Mouse (Mus musculus) MEL (cell line): ENCODE data around the gene Usf1. TPM values are rescaled to one million over a fixed set of nuclear protein-coding genes. Genes with fewer than 3 reads are reported as not detected.

Experiments used
- DNase-seq: peaks from one replicate; pipeline ENCODE4 v3.0.0; 2011; ENCODE audit warnings: low read depth, low spot score
- H3K27ac ChIP-seq: 2 replicates; pipeline ENCODE4 v1.5.1; 2012; ENCODE audit warnings: low read depth, mild to moderate bottlenecking, control low read depth, low read length, moderate library complexity; ENCODE audit not compliant: control insufficient read depth
- H3K27me3 ChIP-seq, 2 experiments: fragments of 150-350 bp in 1 of 2; sonication (generic) in 1 of 2; 2 replicates each; pipeline ENCODE4 v1.6.1; 2012; ENCODE audit warnings: low read length in 2 of 2, mild to moderate bottlenecking in 2 of 2, improper control_type of control experiment in 1 of 2, moderate library complexity in 1 of 2; ENCODE audit not compliant: insufficient read depth in 2 of 2, control insufficient read depth in 1 of 2
- H3K36me3 ChIP-seq, 2 experiments: 2 replicates each; pipeline ENCODE4 v1.6.1; 2012 to 2014; ENCODE audit warnings: low read length in 2 of 2, improper control_type of control experiment in 1 of 2, inconsistent platforms in 1 of 2, mild to moderate bottlenecking in 1 of 2; ENCODE audit not compliant: insufficient read depth in 2 of 2, control insufficient read depth in 1 of 2
- H3K4me1 ChIP-seq, 2 experiments: fragments of 150-350 bp in 1 of 2; sonication (generic) in 1 of 2; 2 replicates each; pipeline ENCODE4 v1.6.1; 2012; ENCODE audit warnings: low read length in 2 of 2, improper control_type of control experiment in 1 of 2, mild to moderate bottlenecking in 1 of 2; ENCODE audit not compliant: insufficient read depth in 2 of 2, control insufficient read depth in 1 of 2
- H3K4me3 ChIP-seq, 2 experiments: fragments of 150-350 bp in 1 of 2; sonication (generic) in 1 of 2; 2 replicates each; pipeline ENCODE4 v1.5.1; 2012; ENCODE audit warnings: low read depth in 2 of 2, low read length in 2 of 2, mild to moderate bottlenecking in 2 of 2, moderate library complexity in 2 of 2, control low read depth in 1 of 2, improper control_type of control experiment in 1 of 2; ENCODE audit not compliant: control insufficient read depth in 1 of 2, insufficient read depth in 1 of 2
- H3K79me2 ChIP-seq: 2 replicates; pipeline ENCODE4 v1.6.1; 2012; ENCODE audit warnings: mild to moderate bottlenecking, low read length, moderate library complexity; ENCODE audit not compliant: control insufficient read depth, poor library complexity, insufficient read depth
- H3K9ac ChIP-seq: 2 replicates; pipeline ENCODE4 v1.6.1; 2012; ENCODE audit warnings: low read depth, mild to moderate bottlenecking, control low read depth, low read length, moderate library complexity; ENCODE audit not compliant: control insufficient read depth, poor library complexity, severe bottlenecking
- H3K9me3 ChIP-seq: fragments of 150-350 bp; sonication (generic); replicated peaks from 2 replicates; pipeline ENCODE4 v1.6.1; 2012; ENCODE audit warnings: mild to moderate bottlenecking, low read length, improper control_type of control experiment, moderate library complexity; ENCODE audit not compliant: insufficient read depth
- BHLHE40 ChIP-seq: IDR thresholded peaks from 2 replicates; pipeline ENCODE4 v1.6.1; 2012; ENCODE audit warnings: low read depth, mild to moderate bottlenecking, inconsistent platforms, low read length, improper control_type of control experiment, borderline replicate concordance
- CTCF ChIP-seq, 3 experiments: IDR thresholded peaks in 2 of 3; conservative IDR thresholded peaks in 1 of 3; 2 replicates each; pipeline ENCODE4 v1.5.1; 2011 to 2012; ENCODE audit warnings: low read length in 3 of 3, low read depth in 2 of 3, mild to moderate bottlenecking in 2 of 3, improper control_type of control experiment in 1 of 3, inconsistent platforms in 1 of 3, mixed read lengths in 1 of 3, moderate library complexity in 1 of 3; ENCODE audit not compliant: control insufficient read depth in 1 of 3, insufficient read depth in 1 of 3, poor library complexity in 1 of 3, severe bottlenecking in 1 of 3
- E2F4 ChIP-seq: IDR thresholded peaks from 2 replicates; pipeline ENCODE4 v1.6.1; 2011; ENCODE audit warnings: low read depth, low read length, improper control_type of control experiment, borderline replicate concordance
- ELF1 ChIP-seq: IDR thresholded peaks from 2 replicates; pipeline ENCODE4 v1.6.1; 2014; ENCODE audit warnings: low read depth, mild to moderate bottlenecking, inconsistent platforms, low read length, improper control_type of control experiment, moderate library complexity
- EP300 ChIP-seq, 2 experiments: IDR thresholded peaks; 2 replicates each; pipeline ENCODE4 v1.6.1; 2011; ENCODE audit warnings: improper control_type of control experiment in 2 of 2, low read length in 2 of 2, low read depth in 1 of 2, mild to moderate bottlenecking in 1 of 2
- ETS1 ChIP-seq: IDR thresholded peaks from 2 replicates; pipeline ENCODE4 v1.6.1; 2012; ENCODE audit warnings: low read depth, mild to moderate bottlenecking, inconsistent platforms, low read length, improper control_type of control experiment, moderate library complexity
- GABPA ChIP-seq: IDR thresholded peaks from 2 replicates; pipeline ENCODE4 v1.6.1; 2012; ENCODE audit warnings: low read depth, mild to moderate bottlenecking, inconsistent platforms, low read length, improper control_type of control experiment, moderate library complexity
- HCFC1 ChIP-seq: IDR thresholded peaks from 2 replicates; pipeline ENCODE4 v1.6.1; 2012; ENCODE audit warnings: low read depth, mild to moderate bottlenecking, inconsistent platforms, low read length, improper control_type of control experiment, moderate library complexity
- MAX ChIP-seq: IDR thresholded peaks from 2 replicates; pipeline ENCODE4 v1.6.1; 2011; ENCODE audit warnings: low read length, improper control_type of control experiment
- MEF2A ChIP-seq: IDR thresholded peaks from 2 replicates; pipeline ENCODE4 v1.6.1; 2014; ENCODE audit warnings: low read depth, mild to moderate bottlenecking, inconsistent platforms, low read length, improper control_type of control experiment; ENCODE audit not compliant: poor library complexity, insufficient replicate concordance, severe bottlenecking; ENCODE audit errors: extremely low read depth
- MYB ChIP-seq: IDR thresholded peaks from 2 replicates; pipeline ENCODE4 v1.6.1; 2011; ENCODE audit warnings: mild to moderate bottlenecking, low read depth, low read length, improper control_type of control experiment
- POLR2A ChIP-seq, 2 experiments: IDR thresholded peaks; 2 replicates each; pipeline ENCODE4 v1.6.1; 2011 to 2012; ENCODE audit warnings: low read length in 2 of 2, mild to moderate bottlenecking in 2 of 2, control low read depth in 1 of 2, improper control_type of control experiment in 1 of 2, low read depth in 1 of 2, moderate library complexity in 1 of 2; ENCODE audit not compliant: control insufficient read depth in 1 of 2, insufficient read depth in 1 of 2, poor library complexity in 1 of 2
- POLR2AphosphoS5 ChIP-seq: IDR thresholded peaks from 2 replicates; pipeline ENCODE4 v1.6.1; 2012; ENCODE audit warnings: low read depth, borderline replicate concordance, mild to moderate bottlenecking, inconsistent platforms, low read length, moderate library complexity, mixed read lengths
- RCOR1 ChIP-seq: IDR thresholded peaks from 2 replicates; pipeline ENCODE4 v1.6.1; 2012; ENCODE audit warnings: low read depth, mild to moderate bottlenecking, inconsistent platforms, low read length, improper control_type of control experiment
- SIN3A ChIP-seq: IDR thresholded peaks from 2 replicates; pipeline ENCODE4 v1.6.1; 2012; ENCODE audit warnings: low read length, improper control_type of control experiment, inconsistent platforms
- TAL1 ChIP-seq: IDR thresholded peaks from 2 replicates; pipeline ENCODE4 v1.6.1; 2012; ENCODE audit warnings: mild to moderate bottlenecking, inconsistent platforms, low read length, moderate library complexity, mixed read lengths
- TCF12 ChIP-seq: IDR thresholded peaks from 2 replicates; pipeline ENCODE4 v1.6.1; 2014; ENCODE audit warnings: low read depth, mild to moderate bottlenecking, inconsistent platforms, low read length, improper control_type of control experiment, moderate library complexity
- USF1 ChIP-seq: IDR thresholded peaks from 2 replicates; pipeline ENCODE4 v1.6.1; 2014; ENCODE audit warnings: low read depth, mild to moderate bottlenecking, inconsistent platforms, low read length, improper control_type of control experiment, moderate library complexity
- ZC3H11A ChIP-seq: IDR thresholded peaks from 2 replicates; pipeline ENCODE4 v1.6.1; 2012; ENCODE audit warnings: low read depth, mild to moderate bottlenecking, inconsistent platforms, low read length, improper control_type of control experiment
- polyA plus RNA-seq, 2 experiments: library from polyadenylated mRNA; stranded (reverse) in 1 of 2; unstranded in 1 of 2; fragments of >175 nt in 1 of 2; fragments of >200 nt in 1 of 2; gene quantifications; 2 replicates each; pipeline versions ENCODE4 v1.2.1 to v1.2.4; 2012; ENCODE audit warnings: low replicate concordance in 2 of 2, low read depth in 1 of 2; ENCODE audit not compliant: insufficient read length in 2 of 2, insufficient read depth in 1 of 2, missing spikeins in 1 of 2
- total RNA-seq: library from RNA; depleted of rRNA; stranded (reverse); fragments of 300-350 nt; gene quantifications from 2 replicates; pipeline ENCODE4 v1.2.3, GENCODE M21; 2012

Gene Usf1
- total and polyA plus RNA-seq, 3 experiments: 55.0 to 56.0 TPM; not detected in 1

GRCm38 (mm10) chr1:171365934-171366333 lies 45.2 kb upstream of the Usf1 start:
- Histone ChIP-seq H3K27ac (no peak overlapping the region), H3K36me3 (0 out of 4 replicates have a peak, but pooled peaks cover 0 to 2% of the 10 kb centered on the region in 2 experiments), H3K9me3 (no peaks in the 10 kb centered on the region)
- no peak for TF ChIP-seq MYB
- TF ChIP-seq USF1: no peak
- TF ChIP-seq E2F4: no peak
- TF ChIP-seq HCFC1: no peak
- no peak for TF ChIP-seq GABPA
- TF ChIP-seq POLR2A (IDR thresholded peaks at IDR 0.05; ENCODE audit: control insufficient read depth in 1 of 2, insufficient read depth in 1 of 2, low read depth in 1 of 2, low read length in 2 of 2, poor library complexity in 1 of 2): no peak
- no peak for TF ChIP-seq RCOR1
- no peak for TF ChIP-seq POLR2AphosphoS5
- TF ChIP-seq MEF2A: no peak
- no peak for TF ChIP-seq SIN3A
- TF ChIP-seq MAX: no peak
- no peak for TF ChIP-seq CTCF (IDR thresholded peaks at IDR 0.05 in 2 of 3, conservative IDR thresholded peaks at IDR 0.05 in 1 of 3; ENCODE audit: control insufficient read depth in 1 of 3, insufficient read depth in 1 of 3, low read depth in 2 of 3, low read length in 3 of 3, poor library complexity in 1 of 3, severe bottlenecking in 1 of 3)
- TF ChIP-seq ELF1: no peak
- TF ChIP-seq, all 39 proteins: peak for 0
- H3K4me3 ChIP-seq: no peak overlapping the region
- peaks cover 0 to 2% of the 10 kb centered on the region in 2 experiments; a peak in 1 of 4 replicates for H3K4me1 ChIP-seq
- H3K27me3 ChIP-seq: no peaks in the 10 kb centered on the region
- no peaks in the 10 kb centered on the region for H3K79me2 ChIP-seq
- no peak overlapping the region for H3K9ac ChIP-seq
- DNase-seq: no peak

GRCm38 (mm10) chr1:171369845-171370556 lies 41.1 kb upstream of the Usf1 start, which contains the start of gene Nectin4:
Nectin4 (plus strand) TSS chr1:171370099.
- Histone ChIP-seq H3K79me2 (no peaks in the 10 kb centered on the region), H3K4me1 (peaks cover 2 to 3% of the 10 kb centered on the region in 2 experiments; a peak in 2 of 4 replicates), H3K9me3 (no peaks in the 10 kb centered on the region), H3K27me3 (no peaks in the 10 kb centered on the region), H3K9ac (no peak within 1 kb of the TSS), H3K4me3 (no peak within 1 kb of the TSS), H3K36me3 (peaks cover 0 to 3% of the 10 kb centered on the region in 2 experiments; a peak in 2 of 4 replicates), H3K27ac (no peak within 1 kb of the TSS)
- no peak for DNase-seq
- TF ChIP-seq BHLHE40 (no peak), ZC3H11A (no peak), ELF1 (no peak), TCF12 (no peak), EP300 (IDR thresholded peaks at IDR 0.05; ENCODE audit: low read depth in 1 of 2, low read length in 2 of 2) (no peak), TAL1 (no peak), MAX (no peak), ETS1 (no peak)
